In genomic region chr5:151368395-151369190, GRCm38 (mm10) we compare ENCODE assay signal across 8 mouse cellular contexts. TPM values are rescaled to one million over a fixed set of nuclear protein-coding genes. Genes with fewer than 3 reads are reported as not detected.
DNase-seq lines count a peak whose midpoint lies in the region; ATAC-seq and TF ChIP-seq lines count a peak whose summit lies in the region.

No protein-coding gene starts in this region.

- no peak; a peak in 1 of 4 replicates for TF ChIP-seq EP300 in MEL (IDR thresholded peaks at IDR 0.05; ENCODE audit: low read depth in 1 of 2, low read length in 2 of 2)

- H3K36me3 ChIP-seq in MEL (ENCODE audit: control insufficient read depth in 1 of 2, insufficient read depth in 2 of 2, low read length in 2 of 2), result peaks cover 0 to 20% of the 10 kb centered on the region in 2 experiments; a peak in 2 of 4 replicates
- no peaks in the 10 kb centered on the region for H3K36me3 ChIP-seq in forebrain, postnatal 0 days (ENCODE audit: insufficient read depth)
- no peaks in the 10 kb centered on the region for H3K36me3 ChIP-seq in lung, embryonic 16.5 days (ENCODE audit: control insufficient read depth, insufficient read depth, low read length)

- under 1% methylated on average over 75 of the region's 75 CpGs for WGBS in cerebellum, adult 2 months
- under 1% methylated on average over 75 of the region's 75 CpGs for WGBS in forebrain, postnatal 0 days
- WGBS in lung, embryonic 16.5 days, result under 1% methylated on average over 73 of the region's 75 CpGs

- TF ChIP-seq POLR2A in MEL (IDR thresholded peaks at IDR 0.05; ENCODE audit: control insufficient read depth in 1 of 2, insufficient read depth in 1 of 2, low read depth in 1 of 2, low read length in 2 of 2, poor library complexity in 1 of 2), result peak; percentile 71 to 95
- TF ChIP-seq POLR2A in cerebellum, adult 2 months (IDR thresholded peaks at IDR 0.05; ENCODE audit: borderline replicate concordance, insufficient read depth, low read length), result peak; percentile 97; the same call in 1 of the 2 replicates

- peak; percentile 100 for DNase-seq in MEL (ENCODE audit: low read depth, low spot score)
- peak; percentile 100 for DNase-seq in cerebellum, adult 2 months
- DNase-seq in forebrain, postnatal 0 days, result peak; percentile 100
- peak; percentile 98 for DNase-seq in layer of hippocampus, adult 9-10 months (ENCODE audit: low spot score)
- peak; percentile 98 for DNase-seq in ovary, postnatal 10 days (ENCODE audit: low spot score)
- DNase-seq in thymus, postnatal 10 days (ENCODE audit: low spot score in 2 of 2), result peak; percentile 98 to 99

- no peaks in the 10 kb centered on the region for H3K27me3 ChIP-seq in MEL (ENCODE audit: control insufficient read depth in 1 of 2, insufficient read depth in 2 of 2, low read length in 2 of 2)
- H3K27me3 ChIP-seq in cerebellum, adult 2 months (ENCODE audit: control insufficient read depth, insufficient read depth, low read length), result no peaks in the 10 kb centered on the region
- H3K27me3 ChIP-seq in forebrain, postnatal 0 days (ENCODE audit: insufficient read depth, low read length), result no peaks in the 10 kb centered on the region
- H3K27me3 ChIP-seq in lung, embryonic 16.5 days (ENCODE audit: control insufficient read depth, insufficient read depth, low read depth, low read length), result no peaks in the 10 kb centered on the region

- peak; percentile 97 for ATAC-seq in forebrain, postnatal 0 days
- peak; percentile 93 to 95 for ATAC-seq in hematopoietic stem cell, adult 5-6 weeks (replicated peaks in 1 of 2; ENCODE audit: insufficient read depth in 1 of 2, low FRiP score in 2 of 2, low TSS enrichment in 1 of 2, low read depth in 1 of 2, poor library complexity in 2 of 2, severe bottlenecking in 2 of 2)
- ATAC-seq in lung, embryonic 16.5 days (ENCODE audit: low read depth), result peak; percentile 98

- H3K27ac ChIP-seq in MEL (ENCODE audit: control insufficient read depth, low read depth, low read length), result peak overlapping the region; percentile 100
- peak overlapping the region; percentile 92 for H3K27ac ChIP-seq in cerebellum, adult 2 months (ENCODE audit: insufficient read depth, low read length)
- H3K27ac ChIP-seq in forebrain, postnatal 0 days (ENCODE audit: low read depth, low read length), result peak overlapping the region; percentile 98
- peak overlapping the region; percentile 95 for H3K27ac ChIP-seq in lung, embryonic 16.5 days (ENCODE audit: low read length)

- peaks cover 6% of the 10 kb centered on the region; the same call in 1 of the 2 replicates for H3K79me2 ChIP-seq in MEL (ENCODE audit: control insufficient read depth, insufficient read depth, low read length, poor library complexity)

- H3K4me1 ChIP-seq in MEL (ENCODE audit: control insufficient read depth in 1 of 2, insufficient read depth in 2 of 2, low read length in 2 of 2), result peaks cover 7% of the 10 kb centered on the region in 2 experiments
- no peaks in the 10 kb centered on the region for H3K4me1 ChIP-seq in cerebellum, adult 2 months (ENCODE audit: control insufficient read depth, insufficient read depth, low read length)
- H3K4me1 ChIP-seq in forebrain, postnatal 0 days (ENCODE audit: insufficient read depth), result no peaks in the 10 kb centered on the region
- peaks cover 8% of the 10 kb centered on the region for H3K4me1 ChIP-seq in lung, embryonic 16.5 days (replicated peaks; ENCODE audit: control insufficient read depth, insufficient read depth, low read length)

- H3K9me3 ChIP-seq in MEL (replicated peaks; ENCODE audit: insufficient read depth, low read length), result no peaks in the 10 kb centered on the region
- H3K9me3 ChIP-seq in forebrain, postnatal 0 days (ENCODE audit: low read length), result no peaks in the 10 kb centered on the region
- no peaks in the 10 kb centered on the region for H3K9me3 ChIP-seq in lung, embryonic 16.5 days (ENCODE audit: control insufficient read depth, low read length)

- peak; percentile 87 for TF ChIP-seq RAD21 in MEL (IDR thresholded peaks at IDR 0.05; ENCODE audit: low read depth, low read length)

- peak; percentile 49 to 94 (median 90) for TF ChIP-seq CTCF in MEL (IDR thresholded peaks at IDR 0.05 in 2 of 3, conservative IDR thresholded peaks at IDR 0.05 in 1 of 3; ENCODE audit: control insufficient read depth in 1 of 3, insufficient read depth in 1 of 3, low read depth in 2 of 3, low read length in 3 of 3, poor library complexity in 1 of 3, severe bottlenecking in 1 of 3)
- peak; percentile 61; the same call in 1 of the 2 replicates for TF ChIP-seq CTCF in cerebellum, adult 2 months (IDR thresholded peaks at IDR 0.05; ENCODE audit: borderline replicate concordance, insufficient read depth, low read depth, low read length)
- peak; percentile 96 for TF ChIP-seq CTCF in forebrain, postnatal 0 days (IDR thresholded peaks at IDR 0.05; ENCODE audit: low read depth)

- peak overlapping the region; percentile 57 for H3K4me2 ChIP-seq in forebrain, postnatal 0 days (ENCODE audit: low read depth)
- H3K4me2 ChIP-seq in lung, embryonic 16.5 days (ENCODE audit: low read depth, low read length), result peak overlapping the region; percentile 73

- H3K9ac ChIP-seq in MEL (ENCODE audit: control insufficient read depth, low read depth, low read length, poor library complexity, severe bottlenecking), result peak overlapping the region; percentile 97
- H3K9ac ChIP-seq in forebrain, postnatal 0 days, result peak overlapping the region; percentile 88
- peak overlapping the region; percentile 77 for H3K9ac ChIP-seq in lung, embryonic 16.5 days (ENCODE audit: low read length)

- peak overlapping the region; percentile 68 to 86 for H3K4me3 ChIP-seq in MEL (ENCODE audit: control insufficient read depth in 1 of 2, insufficient read depth in 1 of 2, low read depth in 2 of 2, low read length in 2 of 2)
- H3K4me3 ChIP-seq in cerebellum, adult 2 months (replicated peaks; ENCODE audit: insufficient read depth, low read depth, low read length), result peak overlapping the region; percentile 84
- H3K4me3 ChIP-seq in forebrain, postnatal 0 days (ENCODE audit: low read depth, low read length), result peak overlapping the region; percentile 53
- H3K4me3 ChIP-seq in lung, embryonic 16.5 days (ENCODE audit: low read length), result peak overlapping the region; percentile 65

TF ChIP-seq in MEL, 35 proteins besides CTCF, POLR2A, EP300 and RAD21 (continues in another document):
- TF ChIP-seq HCFC1 (IDR thresholded peaks at IDR 0.05; ENCODE audit: low read depth, low read length) (peak; percentile 89), ZKSCAN1 (IDR thresholded peaks at IDR 0.05; ENCODE audit: low read depth, low read length) (no peak), MAZ (IDR thresholded peaks at IDR 0.05; ENCODE audit: low read depth, low read length) (no peak; the same call in 1 of the 2 replicates), MAFK (IDR thresholded peaks at IDR 0.05; ENCODE audit: borderline replicate concordance, low read depth, low read length) (no peak), MYB (IDR thresholded peaks at IDR 0.05; ENCODE audit: low read depth, low read length) (no peak), RCOR1 (IDR thresholded peaks at IDR 0.05; ENCODE audit: low read depth, low read length) (no peak), NELFE (IDR thresholded peaks at IDR 0.05; ENCODE audit: low read depth, low read length) (peak; percentile 98), GABPA (IDR thresholded peaks at IDR 0.05; ENCODE audit: low read depth, low read length) (no peak), TCF12 (IDR thresholded peaks at IDR 0.05; ENCODE audit: low read depth, low read length) (peak; percentile 70), JUND (IDR thresholded peaks at IDR 0.05; ENCODE audit: low read depth, low read length) (no peak), MEF2A (IDR thresholded peaks at IDR 0.05; ENCODE audit: extremely low read depth, insufficient replicate concordance, low read depth, low read length, poor library complexity, severe bottlenecking) (no peak), KAT2A (conservative IDR thresholded peaks at IDR 0.05; ENCODE audit: low read depth, low read length) (peak; percentile 29; the same call in 1 of the 2 replicates), E2F4 (IDR thresholded peaks at IDR 0.05; ENCODE audit: borderline replicate concordance, low read depth, low read length) (peak; percentile 100), SIN3A (IDR thresholded peaks at IDR 0.05; ENCODE audit: low read length) (peak; percentile 4; the same call in 1 of the 2 replicates), SMC3 (IDR thresholded peaks at IDR 0.05; ENCODE audit: low read depth, low read length) (peak; percentile 85), MYC (IDR thresholded peaks at IDR 0.05; ENCODE audit: low read depth, low read length) (peak; percentile 99), CHD2 (IDR thresholded peaks at IDR 0.05; ENCODE audit: low read length) (peak; percentile 16; the same call in 1 of the 2 replicates), MXI1 (IDR thresholded peaks at IDR 0.05; ENCODE audit: low read depth, low read length) (peak; percentile 93; the same call in 1 of the 2 replicates), ELF1 (IDR thresholded peaks at IDR 0.05; ENCODE audit: low read depth, low read length) (peak; percentile 94), ETS1 (IDR thresholded peaks at IDR 0.05; ENCODE audit: low read depth, low read length) (no peak), USF1 (IDR thresholded peaks at IDR 0.05; ENCODE audit: low read depth, low read length) (peak; percentile 76), UBTF (IDR thresholded peaks at IDR 0.05; ENCODE audit: borderline replicate concordance, insufficient read depth, low read depth, low read length) (no peak; the same call in 1 of the 2 replicates), POLR2AphosphoS5 (IDR thresholded peaks at IDR 0.05; ENCODE audit: borderline replicate concordance, low read depth, low read length) (peak; percentile 81; the same call in 1 of the 2 replicates), MAX (IDR thresholded peaks at IDR 0.05; ENCODE audit: low read length) (peak; percentile 97), GATA1 (IDR thresholded peaks at IDR 0.05; ENCODE audit: low read depth, low read length) (no peak; the same call in 1 of the 2 replicates), USF2 (IDR thresholded peaks at IDR 0.05; ENCODE audit: borderline replicate concordance in 1 of 2, insufficient read depth in 1 of 2, low read depth in 1 of 2, low read length in 2 of 2) (no peak), ZMIZ1 (IDR thresholded peaks at IDR 0.05; ENCODE audit: low read depth, low read length) (peak; percentile 97)

RNA-seq across cellular contexts. Expression of gene Gm42906, which starts 59.4 kb away (rescaled TPM):
- not detected in 2 replicates for total RNA-seq in MEL (2012; rRNA removed)
- not detected for polyA plus RNA-seq in MEL (2012; ENCODE audit: insufficient read depth in 1 of 2, insufficient read length in 2 of 2, low read depth in 1 of 2, low replicate concordance in 2 of 2, missing spikeins in 1 of 2)
- polyA plus RNA-seq in cerebellum, adult 2 months (2012; rRNA removed), result not detected in 2 replicates
- total RNA-seq in forebrain, postnatal 0 days (2014; rRNA removed), result not detected in 2 replicates
- polyA plus RNA-seq in forebrain, postnatal 0 days (2015; fragmentation: Nextera tagmentation; extraction: Ambion mirVana), result not detected in 2 replicates
- total RNA-seq in hematopoietic stem cell, adult 5-6 weeks (2017), result not detected in 2 replicates
- not detected in 2 replicates for polyA plus RNA-seq in lung, embryonic 16.5 days (2015; fragmentation: Nextera tagmentation; extraction: Ambion mirVana)

Comparison
In these comparisons a context has a peak if more than half of its experiments do, and no peak if none do; other contexts are left out.
1. Peak in every context shown above with its lines: DNase-seq, ATAC-seq, H3K4me3 ChIP-seq and H3K27ac ChIP-seq.